Mouse (Mus musculus) MEL (cell line): ENCODE results near the gene Reln. TPM values are rescaled to one million over a fixed set of nuclear protein-coding genes. Genes with fewer than 3 reads are reported as not detected.

ENCODE experiments used
- DNase-seq: peaks from one replicate; pipeline ENCODE4 v3.0.0; 2011; ENCODE audit warnings: low read depth, low spot score
- H3K27ac ChIP-seq: 2 replicates; pipeline ENCODE4 v1.5.1; 2012; ENCODE audit warnings: low read depth, mild to moderate bottlenecking, control low read depth, low read length, moderate library complexity; ENCODE audit not compliant: control insufficient read depth
- H3K27me3 ChIP-seq, 2 experiments: fragments of 150-350 bp in 1 of 2; sonication (generic) in 1 of 2; 2 replicates each; pipeline ENCODE4 v1.6.1; 2012; ENCODE audit warnings: low read length in 2 of 2, mild to moderate bottlenecking in 2 of 2, improper control_type of control experiment in 1 of 2, moderate library complexity in 1 of 2; ENCODE audit not compliant: insufficient read depth in 2 of 2, control insufficient read depth in 1 of 2
- H3K36me3 ChIP-seq, 2 experiments: 2 replicates each; pipeline ENCODE4 v1.6.1; 2012 to 2014; ENCODE audit warnings: low read length in 2 of 2, improper control_type of control experiment in 1 of 2, inconsistent platforms in 1 of 2, mild to moderate bottlenecking in 1 of 2; ENCODE audit not compliant: insufficient read depth in 2 of 2, control insufficient read depth in 1 of 2
- H3K4me1 ChIP-seq, 2 experiments: fragments of 150-350 bp in 1 of 2; sonication (generic) in 1 of 2; 2 replicates each; pipeline ENCODE4 v1.6.1; 2012; ENCODE audit warnings: low read length in 2 of 2, improper control_type of control experiment in 1 of 2, mild to moderate bottlenecking in 1 of 2; ENCODE audit not compliant: insufficient read depth in 2 of 2, control insufficient read depth in 1 of 2
- H3K4me3 ChIP-seq, 2 experiments: fragments of 150-350 bp in 1 of 2; sonication (generic) in 1 of 2; 2 replicates each; pipeline ENCODE4 v1.5.1; 2012; ENCODE audit warnings: low read depth in 2 of 2, low read length in 2 of 2, mild to moderate bottlenecking in 2 of 2, moderate library complexity in 2 of 2, control low read depth in 1 of 2, improper control_type of control experiment in 1 of 2; ENCODE audit not compliant: control insufficient read depth in 1 of 2, insufficient read depth in 1 of 2
- H3K79me2 ChIP-seq: 2 replicates; pipeline ENCODE4 v1.6.1; 2012; ENCODE audit warnings: mild to moderate bottlenecking, low read length, moderate library complexity; ENCODE audit not compliant: control insufficient read depth, poor library complexity, insufficient read depth
- H3K9ac ChIP-seq: 2 replicates; pipeline ENCODE4 v1.6.1; 2012; ENCODE audit warnings: low read depth, mild to moderate bottlenecking, control low read depth, low read length, moderate library complexity; ENCODE audit not compliant: control insufficient read depth, poor library complexity, severe bottlenecking
- H3K9me3 ChIP-seq: fragments of 150-350 bp; sonication (generic); replicated peaks from 2 replicates; pipeline ENCODE4 v1.6.1; 2012; ENCODE audit warnings: mild to moderate bottlenecking, low read length, improper control_type of control experiment, moderate library complexity; ENCODE audit not compliant: insufficient read depth
- BHLHE40 ChIP-seq: IDR thresholded peaks from 2 replicates; pipeline ENCODE4 v1.6.1; 2012; ENCODE audit warnings: low read depth, mild to moderate bottlenecking, inconsistent platforms, low read length, improper control_type of control experiment, borderline replicate concordance
- CHD1 ChIP-seq: IDR thresholded peaks from 2 replicates; pipeline ENCODE4 v1.6.1; 2012; ENCODE audit warnings: low read depth, mild to moderate bottlenecking, inconsistent platforms, low read length, improper control_type of control experiment
- CHD2 ChIP-seq: IDR thresholded peaks from 2 replicates; pipeline ENCODE4 v1.6.1; 2011; ENCODE audit warnings: low read length, improper control_type of control experiment
- CTCF ChIP-seq, 3 experiments: IDR thresholded peaks in 2 of 3; conservative IDR thresholded peaks in 1 of 3; 2 replicates each; pipeline ENCODE4 v1.5.1; 2011 to 2012; ENCODE audit warnings: low read length in 3 of 3, low read depth in 2 of 3, mild to moderate bottlenecking in 2 of 3, improper control_type of control experiment in 1 of 3, inconsistent platforms in 1 of 3, mixed read lengths in 1 of 3, moderate library complexity in 1 of 3; ENCODE audit not compliant: control insufficient read depth in 1 of 3, insufficient read depth in 1 of 3, poor library complexity in 1 of 3, severe bottlenecking in 1 of 3
- ELF1 ChIP-seq: IDR thresholded peaks from 2 replicates; pipeline ENCODE4 v1.6.1; 2014; ENCODE audit warnings: low read depth, mild to moderate bottlenecking, inconsistent platforms, low read length, improper control_type of control experiment, moderate library complexity
- EP300 ChIP-seq, 2 experiments: IDR thresholded peaks; 2 replicates each; pipeline ENCODE4 v1.6.1; 2011; ENCODE audit warnings: improper control_type of control experiment in 2 of 2, low read length in 2 of 2, low read depth in 1 of 2, mild to moderate bottlenecking in 1 of 2
- ETS1 ChIP-seq: IDR thresholded peaks from 2 replicates; pipeline ENCODE4 v1.6.1; 2012; ENCODE audit warnings: low read depth, mild to moderate bottlenecking, inconsistent platforms, low read length, improper control_type of control experiment, moderate library complexity
- HCFC1 ChIP-seq: IDR thresholded peaks from 2 replicates; pipeline ENCODE4 v1.6.1; 2012; ENCODE audit warnings: low read depth, mild to moderate bottlenecking, inconsistent platforms, low read length, improper control_type of control experiment, moderate library complexity
- JUND ChIP-seq: IDR thresholded peaks from 2 replicates; pipeline ENCODE4 v1.6.1; 2011; ENCODE audit warnings: low read depth, mild to moderate bottlenecking, improper control_type of control experiment, low read length
- KAT2A ChIP-seq: conservative IDR thresholded peaks from 2 replicates; pipeline ENCODE4 v1.6.1; 2012; ENCODE audit warnings: low read depth, low read length, improper control_type of control experiment, inconsistent platforms
- MAX ChIP-seq: IDR thresholded peaks from 2 replicates; pipeline ENCODE4 v1.6.1; 2011; ENCODE audit warnings: low read length, improper control_type of control experiment
- MAZ ChIP-seq: IDR thresholded peaks from 2 replicates; pipeline ENCODE4 v1.6.1; 2012; ENCODE audit warnings: low read depth, mild to moderate bottlenecking, inconsistent platforms, low read length, improper control_type of control experiment
- MXI1 ChIP-seq: IDR thresholded peaks from 2 replicates; pipeline ENCODE4 v1.6.1; 2011; ENCODE audit warnings: mild to moderate bottlenecking, low read depth, low read length, improper control_type of control experiment
- MYB ChIP-seq: IDR thresholded peaks from 2 replicates; pipeline ENCODE4 v1.6.1; 2011; ENCODE audit warnings: mild to moderate bottlenecking, low read depth, low read length, improper control_type of control experiment
- POLR2A ChIP-seq, 2 experiments: IDR thresholded peaks; 2 replicates each; pipeline ENCODE4 v1.6.1; 2011 to 2012; ENCODE audit warnings: low read length in 2 of 2, mild to moderate bottlenecking in 2 of 2, control low read depth in 1 of 2, improper control_type of control experiment in 1 of 2, low read depth in 1 of 2, moderate library complexity in 1 of 2; ENCODE audit not compliant: control insufficient read depth in 1 of 2, insufficient read depth in 1 of 2, poor library complexity in 1 of 2
- POLR2AphosphoS2 ChIP-seq: IDR thresholded peaks from 2 replicates; pipeline ENCODE4 v1.6.1; 2011; ENCODE audit warnings: low read length, improper control_type of control experiment
- RAD21 ChIP-seq: IDR thresholded peaks from 2 replicates; pipeline ENCODE4 v1.6.1; 2011; ENCODE audit warnings: mild to moderate bottlenecking, low read depth, low read length, improper control_type of control experiment
- SMC3 ChIP-seq: IDR thresholded peaks from 2 replicates; pipeline ENCODE4 v1.6.1; 2011; ENCODE audit warnings: low read depth, low read length, improper control_type of control experiment
- TBP ChIP-seq: IDR thresholded peaks from 2 replicates; pipeline ENCODE4 v1.8.0; 2011; ENCODE audit warnings: low read depth, low read length, improper control_type of control experiment
- USF1 ChIP-seq: IDR thresholded peaks from 2 replicates; pipeline ENCODE4 v1.6.1; 2014; ENCODE audit warnings: low read depth, mild to moderate bottlenecking, inconsistent platforms, low read length, improper control_type of control experiment, moderate library complexity
- USF2 ChIP-seq, 2 experiments: IDR thresholded peaks; 2 replicates each; pipeline ENCODE4 v1.6.1; 2011 to 2012; ENCODE audit warnings: improper control_type of control experiment in 2 of 2, low read length in 2 of 2, borderline replicate concordance in 1 of 2, inconsistent platforms in 1 of 2, low read depth in 1 of 2, mild to moderate bottlenecking in 1 of 2; ENCODE audit not compliant: insufficient read depth in 1 of 2
- ZC3H11A ChIP-seq: IDR thresholded peaks from 2 replicates; pipeline ENCODE4 v1.6.1; 2012; ENCODE audit warnings: low read depth, mild to moderate bottlenecking, inconsistent platforms, low read length, improper control_type of control experiment
- ZNF384 ChIP-seq: IDR thresholded peaks from 2 replicates; pipeline ENCODE4 v1.6.1; 2012; ENCODE audit warnings: low read depth, mild to moderate bottlenecking, inconsistent platforms, low read length, improper control_type of control experiment
- polyA plus RNA-seq, 2 experiments: library from polyadenylated mRNA; stranded (reverse) in 1 of 2; unstranded in 1 of 2; fragments of >175 nt in 1 of 2; fragments of >200 nt in 1 of 2; gene quantifications; 2 replicates each; pipeline versions ENCODE4 v1.2.1 to v1.2.4; 2012; ENCODE audit warnings: low replicate concordance in 2 of 2, low read depth in 1 of 2; ENCODE audit not compliant: insufficient read length in 2 of 2, insufficient read depth in 1 of 2, missing spikeins in 1 of 2
- total RNA-seq: library from RNA; depleted of rRNA; stranded (reverse); fragments of 300-350 nt; gene quantifications from 2 replicates; pipeline ENCODE4 v1.2.3, GENCODE M21; 2012

Reln gene
- total and polyA plus RNA-seq, 3 experiments: not detected

GRCm38 (mm10) chr5:22343536-22343842 lies 1.0 kb downstream of the Reln start:
- Histone ChIP-seq H3K9me3 (no peaks in the 10 kb centered on the region), H3K9ac (no peak overlapping the region)
- TF ChIP-seq BHLHE40: no peak
- no peak for TF ChIP-seq HCFC1
- no peak for TF ChIP-seq MXI1
- TF ChIP-seq EP300 (IDR thresholded peaks at IDR 0.05; ENCODE audit: low read depth in 1 of 2, low read length in 2 of 2): no peak
- TF ChIP-seq SMC3: no peak
- no peak for TF ChIP-seq MAX
- TF ChIP-seq JUND: no peak
- TF ChIP-seq USF2 (IDR thresholded peaks at IDR 0.05; ENCODE audit: borderline replicate concordance in 1 of 2, insufficient read depth in 1 of 2, low read depth in 1 of 2, low read length in 2 of 2): no peak
- TF ChIP-seq, all 39 proteins: peak for 0
- Histone ChIP-seq H3K27ac (no peak overlapping the region), H3K4me3 (no peak overlapping the region), H3K79me2 (no peaks in the 10 kb centered on the region), H3K36me3 (peaks cover 0 to 5% of the 10 kb centered on the region in 2 experiments; a peak in 2 of 4 replicates), H3K27me3 (no peaks in the 10 kb centered on the region; a peak in 1 of 4 replicates), H3K4me1 (peaks cover 7 to 9% of the 10 kb centered on the region in 2 experiments)
- no peak for DNase-seq

GRCm38 (mm10) chr5:22342461-22342860 lies 2.0 kb downstream of the Reln start:
- Histone ChIP-seq H3K79me2 (no peaks in the 10 kb centered on the region), H3K4me1 (peaks cover 2 to 3% of the 10 kb centered on the region in 2 experiments; a peak in 2 of 4 replicates), H3K36me3 (no peaks in the 10 kb centered on the region), H3K9me3 (no peaks in the 10 kb centered on the region), H3K4me3 (no peak overlapping the region), H3K27me3 (no peaks in the 10 kb centered on the region; a peak in 1 of 4 replicates), H3K27ac (no peak overlapping the region), H3K9ac (no peak overlapping the region)
- TF ChIP-seq RAD21 (no peak), CHD2 (no peak), MYB (no peak), MAX (no peak), CTCF (IDR thresholded peaks at IDR 0.05 in 2 of 3, conservative IDR thresholded peaks at IDR 0.05 in 1 of 3; ENCODE audit: control insufficient read depth in 1 of 3, insufficient read depth in 1 of 3, low read depth in 2 of 3, low read length in 3 of 3, poor library complexity in 1 of 3, severe bottlenecking in 1 of 3) (no peak), MAZ (no peak), EP300 (IDR thresholded peaks at IDR 0.05; ENCODE audit: low read depth in 1 of 2, low read length in 2 of 2) (no peak), USF1 (no peak), POLR2A (IDR thresholded peaks at IDR 0.05; ENCODE audit: control insufficient read depth in 1 of 2, insufficient read depth in 1 of 2, low read depth in 1 of 2, low read length in 2 of 2, poor library complexity in 1 of 2) (no peak), ETS1 (no peak), CHD1 (no peak), KAT2A (no peak), ZC3H11A (no peak), ELF1 (no peak), HCFC1 (no peak), ZNF384 (no peak), USF2 (IDR thresholded peaks at IDR 0.05; ENCODE audit: borderline replicate concordance in 1 of 2, insufficient read depth in 1 of 2, low read depth in 1 of 2, low read length in 2 of 2) (no peak), POLR2AphosphoS2 (no peak), JUND (no peak), TBP (no peak)
- no peak for DNase-seq
